Mouse (Mus musculus) mesoderm, embryonic 11.5 days (tissue): Measurements from ENCODE around the gene Fbln2.
"Not testable (repeated sequence)": the region's sequence is repeated elsewhere in the genome, so short reads cannot be mapped to it uniquely, and the experiment has no call there.

Source experiments
- DNase-seq: peaks from one replicate; pipeline ENCODE4 v3.0.0-alpha.2; 2012; ENCODE audit warnings: low read depth, low spot score

Gene Fbln2

DNA sequence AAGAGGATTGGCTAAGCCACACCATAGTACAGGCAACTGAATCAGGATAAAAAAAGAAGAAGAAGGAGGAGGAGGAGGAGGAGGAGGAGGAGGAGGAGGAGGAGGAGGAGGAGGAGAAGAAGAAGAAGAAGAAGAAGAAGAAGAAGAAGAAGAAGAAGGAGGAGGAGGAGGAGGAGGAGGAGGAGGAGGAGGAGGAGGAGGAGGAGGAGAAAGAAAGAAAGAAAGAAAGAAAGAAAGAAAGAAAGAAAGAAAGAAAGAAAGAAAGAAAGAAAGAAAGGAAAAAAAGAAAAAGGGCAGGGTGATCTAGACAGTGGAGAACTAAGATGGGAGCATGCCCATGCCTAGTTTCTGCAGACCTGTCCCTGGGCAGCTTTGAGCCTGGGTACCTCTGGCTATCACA lies at the start of gene Fbln2:
TSS of gene Fbln2 (plus strand) at position 301 of the 400 bp plus-strand sequence.
- DNase-seq, result not testable (repeated sequence)

GRCm38 (mm10) chr6:91163195-91163911 lies 48.9 kb upstream of the Fbln2 start:
- no peak for DNase-seq

GRCm38 (mm10) chr6:91164584-91164983 lies 47.7 kb upstream of the Fbln2 start:
- DNase-seq, result no peak

DNA sequence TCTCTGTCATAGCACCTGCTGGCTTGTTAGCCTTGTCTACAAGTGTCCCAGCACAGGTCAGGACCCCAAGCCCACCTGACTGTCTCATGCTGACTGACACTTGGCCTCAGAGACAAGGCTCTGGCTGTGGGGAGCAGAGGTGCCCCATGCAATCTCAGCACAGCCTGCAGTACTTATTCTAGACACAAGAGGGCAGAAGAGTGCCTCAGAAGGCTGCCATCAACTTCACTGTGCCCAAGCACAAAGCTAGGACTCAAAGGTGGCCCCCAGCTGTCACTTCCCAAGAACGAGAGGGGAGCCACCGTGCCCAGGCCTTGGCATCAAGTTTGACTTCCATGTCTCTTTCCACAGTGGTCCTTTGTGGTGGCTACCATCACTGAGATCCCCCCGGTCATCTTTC lies 47.0 kb upstream of the Fbln2 start:
- DNase-seq, result peak; percentile 80

- no peak for DNase-seq
These were observed 44.4 kb upstream of the Fbln2 start for GRCm38 (mm10) chr6:91167828-91168227.

DNA sequence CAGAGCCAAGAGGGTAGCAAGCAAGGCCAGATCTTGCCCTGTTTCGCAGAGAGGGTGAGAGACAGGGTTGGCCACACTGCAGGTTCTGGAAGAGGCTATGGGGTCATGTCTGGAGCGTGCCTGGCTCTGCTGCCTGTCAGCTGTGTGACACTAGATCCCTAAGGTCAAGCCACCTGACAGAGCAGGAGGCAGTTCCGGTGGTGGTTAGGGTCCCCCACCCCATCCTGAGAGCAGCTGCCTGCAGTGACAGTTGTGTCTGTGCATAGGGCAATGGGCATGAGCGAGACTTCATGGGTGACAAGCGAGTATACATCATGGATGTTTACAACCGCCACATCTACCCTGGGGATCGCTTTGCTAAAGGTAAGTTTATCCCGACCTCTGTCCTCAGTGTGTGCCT lies 43.1 kb upstream of the Fbln2 start:
- no peak for DNase-seq

GRCm38 (mm10) chr6:91171396-91171895 lies 40.8 kb upstream of the Fbln2 start:
- DNase-seq, result no peak

- no peak for DNase-seq
These were observed 39.9 kb upstream of the Fbln2 start for GRCm38 (mm10) chr6:91172381-91172780.

DNA sequence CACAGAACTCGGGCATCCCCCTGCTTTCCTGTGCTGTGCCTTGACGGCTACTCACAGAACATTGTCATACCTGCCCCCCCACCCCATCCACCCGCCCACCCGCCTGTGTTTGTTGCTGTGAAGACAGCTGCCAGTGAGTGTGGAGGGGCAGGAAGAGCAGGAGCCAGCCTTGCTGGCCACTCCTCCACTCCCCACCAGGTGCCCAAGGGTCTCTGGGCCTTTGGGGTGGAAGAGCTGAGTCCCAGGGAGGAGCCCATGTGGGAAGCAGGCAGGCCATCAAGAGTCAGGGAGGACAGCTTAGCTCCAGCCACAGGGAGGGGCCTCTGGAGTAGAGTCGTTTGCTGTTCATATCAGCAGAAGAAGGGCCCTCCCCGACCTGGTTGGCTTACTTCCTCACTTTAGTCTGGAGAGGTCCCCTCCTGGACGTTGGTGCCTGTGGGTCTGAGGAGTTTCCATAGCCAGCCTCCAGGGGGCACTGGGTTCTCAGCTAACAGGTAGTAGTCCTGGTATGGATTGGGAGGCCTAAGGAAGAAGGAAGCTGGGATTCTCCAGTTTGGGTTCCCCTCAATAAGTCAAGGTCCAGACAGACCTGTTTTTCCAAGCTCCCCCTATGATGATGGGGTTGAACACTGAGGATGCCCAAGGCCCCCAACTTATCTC lies 38.9 kb upstream of the Fbln2 start:
- peak; percentile 63 for DNase-seq

DNA sequence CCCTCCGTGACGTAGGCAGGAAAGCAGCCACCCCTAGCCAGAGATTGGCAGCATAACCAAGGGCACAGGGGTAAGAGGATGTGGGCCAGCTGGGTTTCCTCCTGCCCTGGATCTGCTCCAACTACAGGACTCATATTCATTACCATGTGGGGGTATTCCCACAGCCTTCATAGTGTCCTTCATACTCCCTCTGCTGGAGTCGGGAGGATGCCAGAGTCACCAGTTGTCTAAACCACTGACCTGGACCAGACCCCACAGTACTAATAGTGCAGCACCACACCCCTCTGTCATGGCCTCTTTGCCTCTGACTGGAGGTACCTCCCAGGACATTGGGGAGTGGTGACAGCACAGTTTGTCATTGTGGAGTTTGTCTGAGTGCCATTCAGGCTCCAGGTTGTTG lies 38.0 kb upstream of the Fbln2 start:
- DNase-seq, result no peak

- peak; percentile 47 for DNase-seq
These were observed 31.5 kb upstream of the Fbln2 start for GRCm38 (mm10) chr6:91180767-91181171.

- DNase-seq, result no peak
These were observed 30.9 kb upstream of the Fbln2 start for GRCm38 (mm10) chr6:91181320-91181719.

DNA sequence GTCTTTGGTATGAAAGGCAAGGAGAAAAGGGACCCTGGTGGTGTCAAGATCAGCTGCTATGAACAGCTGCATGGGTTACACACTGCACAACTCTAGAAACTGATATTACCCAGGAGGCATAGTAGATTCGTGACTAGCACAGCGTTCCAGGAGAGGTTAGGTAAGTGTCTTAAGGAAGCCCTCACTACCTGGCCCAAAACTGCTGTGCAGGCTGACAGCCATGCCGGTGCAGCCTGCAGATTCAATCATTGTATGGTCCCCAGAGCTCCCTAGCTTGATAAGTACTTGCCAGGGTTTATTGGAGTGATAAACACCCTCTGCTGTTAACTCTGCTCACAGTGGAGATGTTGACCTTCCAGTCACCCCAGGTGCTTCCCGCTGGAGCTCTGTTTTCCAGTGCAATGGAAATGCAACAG lies 30.2 kb upstream of the Fbln2 start:
- DNase-seq, result no peak

GRCm38 (mm10) chr6:91183041-91183440 lies 29.2 kb upstream of the Fbln2 start:
- DNase-seq, result no peak

GRCm38 (mm10) chr6:91183980-91184379 lies 28.3 kb upstream of the Fbln2 start:
- no peak for DNase-seq

GRCm38 (mm10) chr6:91184776-91185175 lies 27.5 kb upstream of the Fbln2 start:
- DNase-seq, result no peak

DNA sequence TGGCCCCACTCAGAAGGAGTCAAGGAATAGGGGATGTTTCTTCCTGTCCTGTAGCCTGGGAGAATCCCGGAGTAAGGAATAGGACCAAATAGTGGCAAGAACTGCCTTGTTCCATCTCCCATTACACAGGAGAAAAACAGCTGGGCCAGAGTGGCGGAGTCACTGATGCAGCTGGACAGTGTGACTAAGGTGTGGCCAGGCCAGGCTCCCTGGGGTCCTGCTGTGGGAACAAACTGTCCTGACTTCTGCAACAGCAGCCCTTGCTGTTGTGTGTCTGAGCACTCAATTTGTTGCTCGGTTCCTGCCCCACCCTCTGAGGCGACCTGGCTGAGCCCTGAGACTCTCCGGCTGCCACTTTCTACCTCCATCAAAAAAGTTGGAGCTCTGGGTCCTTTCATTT lies 26.8 kb upstream of the Fbln2 start:
- DNase-seq, result no peak

DNA sequence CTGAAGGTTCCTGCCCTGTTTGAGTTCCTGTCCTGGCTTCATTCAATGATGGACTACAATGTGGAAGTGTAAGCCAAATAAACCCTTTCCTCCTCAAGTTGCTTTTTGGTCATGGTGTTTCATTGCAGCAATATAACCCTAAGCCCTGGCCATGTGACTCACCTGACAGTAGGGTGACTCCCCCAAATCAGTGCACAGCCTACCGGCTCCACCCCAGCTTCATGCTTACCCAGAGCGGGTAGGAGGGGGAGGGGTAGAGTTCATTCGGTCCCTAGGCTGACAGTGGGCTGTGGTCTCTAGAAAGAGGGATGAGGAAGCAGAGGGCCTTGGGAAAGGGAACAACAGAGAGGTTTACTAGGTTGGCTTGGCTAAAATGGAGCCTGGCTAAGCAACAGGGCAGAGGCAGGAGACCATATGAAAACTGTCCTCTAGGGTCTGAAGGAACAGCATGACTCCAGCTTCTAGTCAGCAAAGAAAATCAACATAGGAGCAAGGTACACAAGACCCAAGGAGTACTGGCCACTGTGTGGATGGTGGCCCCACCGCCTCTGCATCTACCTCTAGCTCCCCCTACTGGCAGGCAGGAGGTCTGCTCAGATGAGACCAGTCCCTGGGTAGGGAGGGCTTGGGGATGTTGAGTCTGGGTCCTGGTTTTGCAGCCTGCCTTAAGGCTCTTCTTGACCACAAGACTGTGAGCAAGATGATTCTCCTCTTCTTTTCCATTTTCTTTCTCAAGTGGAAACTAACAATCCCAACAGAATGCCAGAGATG lies 25.9 kb upstream of the Fbln2 start:
- no peak for DNase-seq

GRCm38 (mm10) chr6:91186934-91187333 lies 25.3 kb upstream of the Fbln2 start:
- no peak for DNase-seq

DNA sequence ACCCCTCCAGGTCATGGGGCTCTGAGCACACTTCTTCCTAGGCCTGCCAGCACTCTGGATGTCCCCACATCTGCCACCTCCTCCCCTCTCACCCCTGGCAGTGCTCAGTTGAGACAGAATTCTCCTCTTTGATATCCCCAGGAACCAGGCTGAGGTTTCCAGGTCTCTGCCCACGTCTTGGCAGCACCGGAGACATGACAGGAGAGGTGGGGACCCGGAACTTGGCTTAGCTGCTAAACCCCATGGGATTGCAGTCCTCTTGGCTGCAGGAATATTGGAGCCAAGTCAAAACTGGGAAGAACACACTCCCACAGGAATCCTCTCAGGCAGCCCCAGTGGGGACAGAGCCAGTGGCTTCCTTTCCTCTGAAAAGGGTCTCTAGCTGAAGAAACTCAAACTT lies 24.4 kb upstream of the Fbln2 start:
- no peak for DNase-seq

- DNase-seq, result no peak
These were observed 22.3 kb upstream of the Fbln2 start for GRCm38 (mm10) chr6:91189971-91190370.

- DNase-seq, result no peak
These were observed 20.8 kb upstream of the Fbln2 start for GRCm38 (mm10) chr6:91191465-91191864.
